Mouse (Mus musculus): ENCODE measurements around the gene Gm3055.
"Not testable (repeated sequence)": the region's sequence is repeated elsewhere in the genome, so short reads cannot be mapped to it uniquely, and the experiment has no call there.

The Gm3055 gene

GRCm38 (mm10) chr10:81770506-81771403, at the start of gene Gm3055:
Gene Gm3055, minus strand, starts transcription at chr10:81771161.
- DNase-seq (ENCODE audit: extremely low read depth, low read depth), result not testable (repeated sequence)

GRCm38 (mm10) chr10:81811899-81812298, 40.9 kb upstream of the Gm3055 start, which contains the start of gene Gm4767:
Gene Gm4767, plus strand, starts transcription at chr10:81812186.
- DNase-seq (ENCODE audit: extremely low read depth, low read depth), result not testable (repeated sequence)

GRCm38 (mm10) chr10:81771404-81771777, 430 bp upstream of the Gm3055 start:
- DNase-seq (ENCODE audit: extremely low read depth, low read depth), result not testable (repeated sequence)

DNA sequence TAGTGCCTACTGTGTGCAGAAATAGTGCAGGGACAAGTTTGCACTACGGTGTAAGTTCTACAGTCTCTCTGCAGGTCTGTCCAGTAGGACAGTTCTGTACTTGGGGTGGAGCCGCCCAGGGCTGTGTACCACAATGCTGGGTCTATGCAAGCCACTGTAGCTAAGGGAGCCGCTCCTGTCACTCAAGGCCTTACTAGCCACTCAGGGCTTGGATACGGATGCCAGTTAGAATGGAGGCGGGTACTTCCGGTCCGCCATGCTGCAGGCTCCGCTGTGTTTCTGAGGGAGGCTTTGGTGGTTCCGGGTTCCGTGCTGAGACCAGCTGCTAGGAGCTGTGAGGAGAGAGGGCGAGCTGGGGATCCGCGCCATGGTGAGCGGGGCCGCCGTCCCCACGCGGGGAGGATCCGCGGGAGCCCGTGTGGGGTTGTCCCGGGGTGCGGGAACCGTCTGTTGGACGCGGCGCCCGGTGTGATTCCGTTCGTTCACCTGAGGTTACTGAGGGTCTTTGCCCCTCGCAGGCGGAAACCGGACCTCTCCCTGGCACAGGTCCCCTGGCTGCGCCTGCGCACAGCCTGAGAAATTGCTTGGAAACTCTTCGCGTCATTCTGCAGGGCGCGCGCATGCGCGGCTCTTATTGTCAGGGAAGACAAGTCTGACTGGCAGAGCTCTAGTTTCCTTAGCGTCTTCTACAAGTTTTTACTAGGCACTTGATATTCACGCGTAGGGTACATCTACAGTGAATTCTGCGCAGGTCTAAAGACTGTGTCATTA, 66.2 kb downstream of the Gm3055 start, which contains the start of gene Zfp433:
Zfp433 (plus strand) TSS at position 295 of the 771 bp plus-strand sequence.
- not testable (repeated sequence) for DNase-seq (ENCODE audit: extremely low read depth, low read depth)

Measured in MEL-GATA-1-ER (cell line).